Mouse (Mus musculus) liver, embryonic 14.5 days (tissue): ENCODE measurements around the gene Trim71. TPM values are rescaled to one million over a fixed set of nuclear protein-coding genes. Genes with fewer than 3 reads are reported as not detected.
A peak's percentile ranks its signal among the peaks of the same experiment; 100 is the strongest.

ENCODE experiments used
- ATAC-seq: fragments of 200-750 bp; cut with Nextera tagmentation; 2 replicates; pipeline ENCODE4 v1.8.0; 2017; ENCODE audit warnings: moderate number of reproducible peaks, mild to moderate bottlenecking, moderate library complexity; ENCODE audit not compliant: insufficient read depth
- DNase-seq, 3 experiments: peaks; one replicate each; pipeline ENCODE4 v3.0.0-alpha.2; 2012 to 2013; ENCODE audit warnings: low read depth in 3 of 3, low spot score in 3 of 3
- H3K27ac ChIP-seq: fragments of 300-500 bp; sonication (generic); 2 replicates; pipeline ENCODE4 v1.5.1; 2014; ENCODE audit warnings: moderate library complexity, mild to moderate bottlenecking, control low read depth, inconsistent platforms
- H3K27me3 ChIP-seq: fragments of 300-500 bp; sonication (generic); 2 replicates; pipeline ENCODE4 v1.6.1; 2014; ENCODE audit warnings: mild to moderate bottlenecking, low read length, moderate library complexity; ENCODE audit not compliant: control insufficient read depth, insufficient read depth
- H3K36me3 ChIP-seq: fragments of 300-500 bp; sonication (generic); replicated peaks from 2 replicates; pipeline ENCODE4 v1.6.1; 2014; ENCODE audit warnings: low read depth; ENCODE audit not compliant: control insufficient read depth, insufficient read depth
- H3K4me1 ChIP-seq, 2 experiments: fragments of 200-500 bp in 1 of 2; fragments of 300-500 bp in 1 of 2; sonication (generic) in 1 of 2; replicated peaks; 2 replicates each; pipeline ENCODE4 v1.6.1; 2012 to 2014; ENCODE audit warnings: antibody characterized with exemption in 1 of 2, inconsistent platforms in 1 of 2, low read length in 1 of 2; ENCODE audit not compliant: control insufficient read depth in 2 of 2, insufficient read depth in 2 of 2
- H3K4me2 ChIP-seq: fragments of 300-500 bp; sonication (generic); 2 replicates; pipeline ENCODE4 v1.6.1; 2014; ENCODE audit warnings: low read depth, mild to moderate bottlenecking, control low read depth, moderate library complexity
- H3K4me3 ChIP-seq, 2 experiments: fragments of 200-500 bp in 1 of 2; fragments of 300-500 bp in 1 of 2; sonication (generic) in 1 of 2; 2 replicates each; pipeline ENCODE4 v1.5.1; 2012 to 2014; ENCODE audit warnings: low read depth in 2 of 2, low read length in 2 of 2, mild to moderate bottlenecking in 2 of 2, control low read depth in 1 of 2, inconsistent platforms in 1 of 2, moderate library complexity in 1 of 2; ENCODE audit not compliant: insufficient read depth in 1 of 2
- H3K9ac ChIP-seq: fragments of 300-500 bp; sonication (generic); replicated peaks from 2 replicates; pipeline ENCODE4 v1.6.1; 2014; ENCODE audit warnings: mild to moderate bottlenecking, control low read depth, moderate library complexity
- H3K9me3 ChIP-seq: fragments of 300-500 bp; sonication (generic); 2 replicates; pipeline ENCODE4 v1.6.1; 2016; ENCODE audit warnings: low read length, mixed read lengths; ENCODE audit not compliant: control insufficient read depth
- CTCF ChIP-seq: IDR thresholded peaks from 2 replicates; pipeline ENCODE4 v1.5.1; 2016; ENCODE audit warnings: antibody characterized with exemption, low read depth, control low read depth
- EP300 ChIP-seq: IDR thresholded peaks from 2 replicates; pipeline ENCODE4 v1.6.1; 2016; ENCODE audit warnings: antibody characterized with exemption, low read depth
- WGBS: fragments of 180-500 bp; shearing (Covaris S2); extraction: QIAGEN DNeasy Blood & Tissue Kit; methylation state at CpG from one replicate; pipeline ENCODE4 v1.1.7; 2014; ENCODE audit not compliant: insufficient replicate concordance; 5-methylcytosine and 5-hydroxymethylcytosine counted together
- polyA plus RNA-seq, 2 experiments: library from polyadenylated mRNA; depleted of rRNA in 1 of 2; stranded (reverse) in 1 of 2; unstranded in 1 of 2; fragments of >200 nt; fragmentation: Nextera tagmentation in 1 of 2; extraction: Ambion mirVana in 1 of 2; gene quantifications; 2 replicates each; pipeline versions ENCODE4 v1.2.1 to v1.2.3; 2012 to 2014

Trim71 gene
- polyA plus RNA-seq, 2 experiments: 0.62 to 0.74 TPM

DNA sequence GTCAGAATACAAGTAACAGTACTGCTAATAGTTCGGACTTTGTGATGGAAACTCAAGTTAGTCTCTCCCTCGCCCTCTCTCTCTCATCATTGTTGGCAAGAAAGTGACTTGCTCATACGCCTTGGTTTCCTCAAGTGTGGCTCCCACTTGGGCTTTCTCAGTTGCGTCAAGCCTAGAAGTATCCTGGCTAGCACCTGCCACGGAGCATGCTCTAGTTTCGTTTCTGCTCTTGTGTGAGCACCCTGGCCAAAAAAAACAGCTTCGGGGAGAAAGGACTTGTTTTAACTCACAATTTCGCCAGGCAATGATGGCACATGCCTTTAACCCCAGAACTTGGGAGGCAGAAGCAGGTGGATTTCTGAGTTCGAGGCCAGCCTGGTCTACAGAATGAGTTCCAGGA lies 87.2 kb downstream of the Trim71 start:
- TF ChIP-seq CTCF (no peak), EP300 (no peak)
- Histone ChIP-seq H3K9me3 (no peaks in the 10 kb centered on the region), H3K4me2 (no peak overlapping the region), H3K4me1 (peaks cover 0 to 1% of the 10 kb centered on the region in 2 experiments; a peak in 1 of 4 replicates), H3K27ac (no peak overlapping the region), H3K36me3 (no peaks in the 10 kb centered on the region), H3K27me3 (no peaks in the 10 kb centered on the region), H3K4me3 (no peak overlapping the region), H3K9ac (no peak overlapping the region)
- 65% methylated on average over 9 of the region's 9 CpGs for WGBS
- DNase-seq (no peak), ATAC-seq (no peak)

- H3K9me3 ChIP-seq: no peaks in the 10 kb centered on the region
- no peak overlapping the region for H3K4me3 ChIP-seq
- WGBS: 68% methylated on average over 7 of the region's 7 CpGs
- no peak for ATAC-seq
- TF ChIP-seq CTCF: no peak
- TF ChIP-seq EP300: no peak
- no peaks in the 10 kb centered on the region for H3K27me3 ChIP-seq
- H3K36me3 ChIP-seq: no peaks in the 10 kb centered on the region
- no peak overlapping the region for H3K4me2 ChIP-seq
- DNase-seq: no peak
- no peak overlapping the region for H3K9ac ChIP-seq
- H3K4me1 ChIP-seq: peaks cover 7 to 15% of the 10 kb centered on the region in 2 experiments
- H3K27ac ChIP-seq: no peak overlapping the region
These were observed 92.3 kb downstream of the Trim71 start for GRCm38 (mm10) chr9:114471892-114472291.

DNA sequence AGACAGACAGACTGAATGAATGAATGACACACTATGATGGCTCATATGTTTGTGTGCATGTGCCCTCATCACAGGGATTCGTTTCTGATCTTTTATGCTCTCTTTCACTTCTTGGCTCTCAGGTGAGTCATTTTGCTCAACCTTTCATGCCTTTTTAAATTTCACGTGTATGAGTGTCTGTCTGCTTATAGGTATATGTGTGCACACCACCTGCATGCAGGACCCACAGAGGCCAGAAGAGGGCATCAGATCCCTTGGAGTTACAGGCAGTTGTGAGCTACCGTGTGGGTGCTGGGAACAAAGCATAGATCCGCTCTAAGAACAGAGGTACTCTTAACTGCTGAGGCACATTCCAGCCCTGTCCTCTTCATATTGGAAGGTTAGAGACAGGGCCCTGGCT lies 95.5 kb downstream of the Trim71 start:
- WGBS: 82% methylated on average over 4 of the region's 4 CpGs
- H3K4me2 ChIP-seq: no peak overlapping the region
- H3K9ac ChIP-seq: no peak overlapping the region
- ATAC-seq (no peak), DNase-seq (no peak)
- no peak overlapping the region for H3K27ac ChIP-seq
- no peak overlapping the region for H3K4me3 ChIP-seq
- no peaks in the 10 kb centered on the region for H3K36me3 ChIP-seq
- H3K27me3 ChIP-seq: no peaks in the 10 kb centered on the region
- no peaks in the 10 kb centered on the region for H3K9me3 ChIP-seq
- TF ChIP-seq EP300 (no peak), CTCF (peak; percentile 44)
- H3K4me1 ChIP-seq: peaks cover 12 to 24% of the 10 kb centered on the region in 2 experiments

DNA sequence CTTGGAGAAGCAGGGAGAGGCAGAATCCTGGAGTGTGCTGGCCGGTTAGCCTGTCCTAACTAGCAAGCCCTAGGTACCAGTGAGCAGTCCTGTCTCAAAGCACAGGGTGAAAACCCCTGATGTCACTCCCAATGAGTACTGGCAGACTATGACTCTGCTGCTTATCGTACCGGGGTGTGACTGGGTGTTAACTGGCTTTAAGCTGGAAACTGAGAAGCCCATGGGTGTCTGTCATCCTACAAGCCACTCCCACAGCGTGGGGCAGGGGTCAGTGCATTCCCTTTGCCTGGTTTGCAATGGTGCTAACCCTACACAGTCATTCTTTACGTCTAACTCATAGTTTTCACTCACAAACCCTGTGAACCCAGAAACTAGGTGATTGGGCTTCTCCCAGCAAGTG lies 96.0 kb downstream of the Trim71 start:
- no peak overlapping the region for H3K4me2 ChIP-seq
- H3K27me3 ChIP-seq: no peaks in the 10 kb centered on the region
- no peaks in the 10 kb centered on the region for H3K36me3 ChIP-seq
- H3K9me3 ChIP-seq: no peaks in the 10 kb centered on the region
- DNase-seq (peak in 2 of 3 experiments; percentile 17 to 23), ATAC-seq (peak; percentile 68)
- peaks cover 12 to 24% of the 10 kb centered on the region in 2 experiments for H3K4me1 ChIP-seq
- H3K27ac ChIP-seq: no peak overlapping the region
- 53% methylated on average over 5 of the region's 5 CpGs for WGBS
- H3K4me3 ChIP-seq: no peak overlapping the region
- H3K9ac ChIP-seq: no peak overlapping the region
- TF ChIP-seq EP300: no peak
- no peak for TF ChIP-seq CTCF

GRCm38 (mm10) chr9:114466871-114467270 lies 97.3 kb downstream of the Trim71 start:
- H3K4me3 ChIP-seq: no peak overlapping the region
- ATAC-seq: peak; percentile 78
- peaks cover 12 to 24% of the 10 kb centered on the region in 2 experiments for H3K4me1 ChIP-seq
- H3K27ac ChIP-seq: no peak overlapping the region
- no peaks in the 10 kb centered on the region for H3K36me3 ChIP-seq
- H3K9me3 ChIP-seq: no peaks in the 10 kb centered on the region
- H3K27me3 ChIP-seq: no peaks in the 10 kb centered on the region
- peak overlapping the region; percentile 3; the same call in 1 of the 2 replicates for H3K4me2 ChIP-seq
- 29% methylated on average over 7 of the region's 7 CpGs for WGBS
- no peak for TF ChIP-seq EP300
- TF ChIP-seq CTCF: no peak
- H3K9ac ChIP-seq: no peak overlapping the region
- peak in 1 of 3 experiments; percentile 41 for DNase-seq
